Mouse (Mus musculus) cerebellum, adult 8-10 months (tissue): ENCODE results near the gene Slc9a8.

Experiments
- DNase-seq: peaks from one replicate; pipeline ENCODE4 v3.0.0; 2022

Gene Slc9a8

GRCm38 (mm10) chr2:167415970-167416563, 5.4 kb upstream of the Slc9a8 start:
- DNase-seq = no peak

- no peak for DNase-seq
Measured at GRCm38 (mm10) chr2:167417048-167417447, 4.5 kb upstream of the Slc9a8 start.

GRCm38 (mm10) chr2:167417694-167418093, 3.8 kb upstream of the Slc9a8 start:
- DNase-seq = peak; percentile 85

GRCm38 (mm10) chr2:167419204-167419603, 2.3 kb upstream of the Slc9a8 start:
- DNase-seq = peak; percentile 70

- DNase-seq = no peak
Measured at GRCm38 (mm10) chr2:167420811-167421241, 686 bp upstream of the Slc9a8 start.

- DNase-seq = no peak
Measured at GRCm38 (mm10) chr2:167422150-167422470, 598 bp downstream of the Slc9a8 start.

GRCm38 (mm10) chr2:167423031-167423611, 1.6 kb downstream of the Slc9a8 start:
- DNase-seq = no peak

- DNase-seq = no peak
Measured at GRCm38 (mm10) chr2:167424040-167424439, 2.5 kb downstream of the Slc9a8 start.

- no peak for DNase-seq
Measured at GRCm38 (mm10) chr2:167424516-167424915, 3.0 kb downstream of the Slc9a8 start.

- peak; percentile 4 for DNase-seq
Measured at GRCm38 (mm10) chr2:167425407-167425806, 3.9 kb downstream of the Slc9a8 start.

GRCm38 (mm10) chr2:167429596-167429995, 8.1 kb downstream of the Slc9a8 start:
- no peak for DNase-seq

GRCm38 (mm10) chr2:167430737-167431417, 9.4 kb downstream of the Slc9a8 start:
- no peak for DNase-seq

GRCm38 (mm10) chr2:167431418-167431776, 9.9 kb downstream of the Slc9a8 start:
- DNase-seq = no peak

GRCm38 (mm10) chr2:167434570-167434969, 13.1 kb downstream of the Slc9a8 start:
- DNase-seq = peak; percentile 55

- no peak for DNase-seq
Measured at GRCm38 (mm10) chr2:167435631-167436030, 14.1 kb downstream of the Slc9a8 start.

GRCm38 (mm10) chr2:167436371-167436770, 14.9 kb downstream of the Slc9a8 start:
- DNase-seq = no peak

GRCm38 (mm10) chr2:167439422-167439821, 17.9 kb downstream of the Slc9a8 start:
- DNase-seq = no peak

GRCm38 (mm10) chr2:167443411-167444193, 22.1 kb downstream of the Slc9a8 start:
- DNase-seq = peak; percentile 67

GRCm38 (mm10) chr2:167445911-167446780, 24.6 kb downstream of the Slc9a8 start:
- DNase-seq = no peak

GRCm38 (mm10) chr2:167447207-167447606, 25.7 kb downstream of the Slc9a8 start:
- DNase-seq = no peak

- no peak for DNase-seq
Measured at GRCm38 (mm10) chr2:167447629-167448028, 26.1 kb downstream of the Slc9a8 start.
